Mouse (Mus musculus) thymus, adult 18-20 months (tissue): ENCODE measurements around the gene Taar7a.

ENCODE experiments used
- DNase-seq, 2 experiments: peaks; one replicate each; pipeline ENCODE4 v3.0.0; 2022; ENCODE audit warnings: mixed read lengths in 2 of 2

Taar7a gene

GRCm38 (mm10) chr10:23993381-23993780, at the start of gene Taar7a:
TSS of gene Taar7a (minus strand) at chr10:23993481.
- DNase-seq = no peak

GRCm38 (mm10) chr10:24040120-24040869, 47.0 kb upstream of the Taar7a start:
- DNase-seq = no peak

DNA sequence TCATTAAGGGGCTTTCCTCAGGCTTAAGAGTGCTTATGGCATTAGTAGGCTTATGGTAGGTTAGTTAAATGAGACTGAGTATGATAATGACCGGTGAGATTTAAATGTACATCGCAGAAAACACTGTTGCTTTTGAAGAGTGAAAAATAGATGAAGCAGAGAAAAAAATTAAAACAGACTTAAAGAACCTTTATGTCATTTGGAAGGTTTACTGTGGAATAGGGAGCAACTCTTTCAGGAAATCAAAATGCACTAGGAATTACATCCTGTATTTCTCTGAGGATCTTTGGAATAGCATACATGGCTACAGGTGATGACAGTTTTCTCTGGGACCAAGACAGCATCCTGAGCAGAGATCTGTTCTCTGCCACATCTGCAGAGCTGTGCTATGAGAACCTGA, 44.0 kb upstream of the Taar7a start, which contains the start of gene Taar7e:
Taar7e (plus strand) TSS at position 301 of the 400 bp plus-strand sequence.
- no peak for DNase-seq

DNA sequence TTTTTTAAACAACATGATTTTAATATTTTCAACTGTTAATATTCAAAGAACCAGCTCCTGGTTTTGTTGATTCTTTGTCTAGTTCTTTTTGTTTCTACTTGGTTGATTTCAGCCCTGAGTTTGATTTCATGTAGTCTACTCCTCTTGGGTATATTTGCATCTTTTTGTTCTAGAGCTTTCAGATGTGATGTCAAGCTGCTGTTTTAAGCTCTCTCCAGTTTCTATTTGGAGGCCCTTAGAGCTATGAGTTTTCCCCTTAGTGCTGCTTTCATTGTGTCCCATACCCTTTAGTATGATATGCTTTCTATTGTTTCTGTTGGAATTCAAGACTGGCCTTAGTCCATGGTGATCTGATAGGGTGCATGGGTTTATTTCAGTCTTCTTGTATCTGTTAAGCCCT, 38.1 kb upstream of the Taar7a start:
- no peak for DNase-seq

DNA sequence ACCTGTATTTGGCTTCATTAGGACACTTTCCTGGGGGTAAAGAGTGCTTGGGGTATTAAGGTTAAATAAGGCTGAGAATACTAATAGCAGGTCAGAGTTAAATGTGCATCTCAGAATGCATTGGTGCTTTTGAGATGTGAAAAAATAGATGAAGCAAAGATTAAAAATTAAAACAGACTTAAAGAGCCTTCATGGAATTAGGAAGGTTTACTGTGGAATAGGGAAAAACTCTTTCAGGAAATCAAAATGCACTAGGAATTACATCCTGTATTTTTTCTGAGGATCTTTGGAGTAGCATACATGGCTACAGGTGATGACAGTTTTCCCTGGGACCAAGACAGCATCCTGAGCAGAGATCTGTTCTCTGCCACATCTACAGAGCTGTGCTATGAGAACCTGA, 33.6 kb upstream of the Taar7a start, which contains the start of gene Taar7d:
Taar7d (plus strand) TSS at position 301 of the 400 bp plus-strand sequence.
- no peak for DNase-seq

DNA sequence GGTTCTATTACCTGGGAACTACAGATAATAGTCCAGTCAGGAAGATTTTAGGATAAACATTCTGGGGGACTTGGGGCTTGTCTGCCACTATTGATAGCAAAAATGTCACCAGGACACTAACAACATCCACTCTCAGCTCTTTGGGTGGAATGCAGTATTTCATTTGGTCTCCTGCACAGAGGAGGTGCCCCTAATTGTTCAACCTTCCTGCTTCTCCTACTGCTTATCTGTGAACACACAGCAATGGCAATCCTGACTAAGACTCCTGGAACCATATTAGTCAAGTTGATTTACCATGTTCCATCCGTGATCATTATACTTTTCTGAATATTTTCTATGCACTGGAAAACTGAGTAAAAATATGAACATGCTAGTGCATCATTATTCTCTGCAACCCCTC, 14.9 kb upstream of the Taar7a start:
- no peak for DNase-seq

DNA sequence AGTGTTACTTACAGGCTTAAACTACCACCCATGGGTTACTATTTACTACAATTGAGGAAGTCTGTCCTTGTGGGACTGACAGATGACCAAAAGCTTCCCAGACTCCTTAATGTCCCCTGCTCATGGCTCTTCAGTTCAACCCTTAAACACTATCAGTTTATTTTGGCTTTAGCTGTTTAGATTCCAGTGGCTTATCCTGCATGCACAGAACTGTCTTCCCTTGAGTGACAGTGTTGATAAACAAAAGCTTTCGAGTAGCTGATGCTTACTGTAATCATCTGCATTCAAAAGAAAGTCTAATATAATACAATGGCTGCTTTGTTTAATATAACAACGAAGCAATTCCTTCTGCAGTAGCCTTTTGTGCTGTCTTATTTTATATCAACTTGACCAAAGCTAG, 13.8 kb upstream of the Taar7a start:
- no peak for DNase-seq

- no peak for DNase-seq
These were observed 13.2 kb upstream of the Taar7a start for GRCm38 (mm10) chr10:24006442-24006841.

GRCm38 (mm10) chr10:23999639-24000038, 6.4 kb upstream of the Taar7a start, which contains the start of gene Taar7b:
TSS of gene Taar7b (plus strand) at chr10:23999939.
- DNase-seq = no peak

- DNase-seq = no peak
These were observed 6.9 kb downstream of the Taar7a start for GRCm38 (mm10) chr10:23986419-23986818.

GRCm38 (mm10) chr10:23985546-23985945, 7.7 kb downstream of the Taar7a start, which contains the start of gene Taar6:
TSS of gene Taar6 (minus strand) at chr10:23985646.
- DNase-seq = no peak

DNA sequence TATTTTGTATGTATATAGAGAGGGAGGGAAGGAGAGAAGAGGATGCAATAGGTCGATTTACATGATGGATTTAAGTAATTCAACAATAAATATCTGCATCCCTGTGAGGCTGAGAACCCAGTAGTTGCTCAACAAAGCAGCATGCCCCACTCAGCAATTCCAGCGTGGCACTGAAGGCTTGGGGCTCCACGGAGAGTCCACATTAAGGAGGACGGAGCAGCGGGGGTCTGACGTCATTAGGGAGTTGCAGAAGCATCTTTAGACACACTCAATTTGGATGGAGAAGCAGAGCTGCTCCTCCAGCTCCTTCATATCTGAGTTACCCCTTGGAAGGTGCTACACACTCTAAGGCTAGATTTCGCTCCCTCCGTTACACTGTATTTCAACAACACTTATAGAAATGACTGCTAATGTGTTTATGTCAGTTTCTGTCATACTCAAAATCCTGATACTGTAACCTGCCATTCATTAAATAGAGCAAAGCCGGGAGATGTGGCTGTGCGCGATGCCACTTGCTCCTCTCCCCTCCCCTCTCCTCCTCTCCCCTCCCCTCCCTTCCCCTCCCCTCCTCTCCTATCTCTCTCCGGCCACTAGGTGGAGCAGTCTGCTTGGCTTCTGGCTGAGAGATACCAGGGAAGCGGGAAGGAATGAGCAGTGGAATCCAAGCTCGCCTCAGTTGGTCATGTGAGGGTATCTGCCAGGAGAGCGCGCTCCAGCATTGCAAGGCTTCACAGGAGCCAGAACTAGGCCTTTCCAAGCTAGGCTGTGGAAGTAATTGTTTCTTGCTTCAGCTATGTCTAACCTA, 14.2 kb downstream of the Taar7a start:
- peak in 1 of 2 experiments; percentile 15 for DNase-seq

DNA sequence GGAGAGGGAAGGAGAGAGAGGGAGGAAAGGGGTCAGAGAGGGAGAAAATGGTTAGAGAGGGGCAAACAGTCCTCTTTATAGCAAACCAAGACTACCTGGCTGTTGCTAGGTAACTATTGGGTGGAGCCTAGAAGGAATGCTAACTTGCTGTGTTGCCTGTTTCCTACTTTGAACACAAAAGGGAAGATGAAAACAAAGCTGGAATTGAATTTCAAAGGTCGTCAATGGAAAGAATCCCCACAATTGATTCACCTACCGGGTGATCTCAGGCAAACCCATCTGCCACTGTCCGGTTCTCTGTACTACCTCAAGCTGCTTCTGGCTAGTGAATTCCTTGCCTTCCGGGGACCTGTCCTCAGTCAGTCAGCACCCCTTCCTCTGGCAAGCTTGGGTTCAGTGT, 15.3 kb downstream of the Taar7a start:
- no peak for DNase-seq

DNA sequence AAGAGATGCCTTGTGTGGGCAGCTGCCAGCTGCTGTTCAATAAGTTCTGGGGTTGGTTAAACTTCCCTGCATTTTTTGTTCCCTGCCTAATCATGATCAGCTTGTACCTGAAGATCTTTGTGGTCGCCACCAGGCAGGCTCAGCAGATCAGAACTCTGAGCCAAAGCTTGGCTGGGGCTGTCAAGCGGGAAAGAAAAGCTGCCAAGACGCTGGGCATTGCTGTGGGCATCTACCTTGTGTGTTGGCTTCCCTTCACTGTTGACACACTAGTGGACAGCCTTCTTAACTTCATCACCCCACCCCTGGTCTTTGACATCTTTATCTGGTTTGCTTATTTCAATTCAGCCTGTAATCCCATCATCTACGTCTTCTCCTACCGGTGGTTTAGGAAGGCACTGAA, 22.0 kb downstream of the Taar7a start:
- no peak for DNase-seq

DNA sequence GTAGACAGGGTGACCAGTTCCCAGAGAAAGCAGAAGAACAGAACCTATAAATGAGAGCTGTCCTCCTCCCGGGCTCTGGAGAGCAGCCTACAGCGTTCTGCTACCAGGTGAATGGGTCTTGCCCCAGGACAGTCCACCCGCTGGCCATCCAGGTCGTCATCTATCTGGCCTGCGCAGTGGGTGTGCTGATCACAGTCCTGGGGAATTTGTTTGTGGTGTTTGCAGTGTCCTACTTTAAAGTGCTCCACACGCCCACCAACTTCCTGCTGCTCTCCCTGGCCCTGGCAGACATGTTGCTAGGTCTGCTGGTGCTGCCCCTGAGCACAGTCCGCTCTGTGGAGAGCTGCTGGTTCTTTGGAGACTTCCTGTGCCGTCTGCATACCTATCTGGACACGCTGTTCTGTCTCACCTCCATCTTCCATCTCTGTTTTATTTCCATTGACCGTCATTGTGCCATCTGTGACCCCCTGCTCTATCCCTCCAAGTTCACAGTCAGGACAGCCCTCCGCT, 22.6 kb downstream of the Taar7a start, which contains the start of gene Taar5:
Taar5 (plus strand) TSS at position 51 of the 510 bp plus-strand sequence.
- DNase-seq = no peak

GRCm38 (mm10) chr10:23964921-23965610, 28.2 kb downstream of the Taar7a start:
- no peak for DNase-seq

GRCm38 (mm10) chr10:23963444-23963843, 29.8 kb downstream of the Taar7a start:
- no peak for DNase-seq

DNA sequence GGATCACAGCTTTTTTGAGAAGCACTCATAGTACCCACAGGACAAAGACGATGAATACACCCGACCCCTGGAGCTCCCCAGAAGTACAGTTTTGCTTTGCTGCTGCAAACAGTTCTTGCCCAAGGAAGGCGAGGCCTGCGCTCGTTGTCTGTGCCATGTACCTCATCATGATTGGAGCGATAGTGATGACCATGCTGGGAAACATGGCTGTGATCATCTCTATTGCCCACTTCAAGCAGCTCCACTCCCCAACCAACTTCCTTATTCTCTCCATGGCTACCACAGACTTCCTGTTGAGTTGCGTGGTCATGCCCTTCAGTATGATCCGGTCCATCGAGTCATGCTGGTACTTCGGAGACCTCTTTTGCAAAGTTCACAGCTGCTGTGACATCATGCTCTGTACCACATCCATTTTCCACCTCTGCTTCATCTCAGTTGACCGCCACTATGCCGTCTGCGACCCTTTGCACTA, 32.8 kb downstream of the Taar7a start, which contains the start of gene Taar4:
Taar4 (plus strand) TSS at position 51 of the 472 bp plus-strand sequence.
- no peak for DNase-seq

DNA sequence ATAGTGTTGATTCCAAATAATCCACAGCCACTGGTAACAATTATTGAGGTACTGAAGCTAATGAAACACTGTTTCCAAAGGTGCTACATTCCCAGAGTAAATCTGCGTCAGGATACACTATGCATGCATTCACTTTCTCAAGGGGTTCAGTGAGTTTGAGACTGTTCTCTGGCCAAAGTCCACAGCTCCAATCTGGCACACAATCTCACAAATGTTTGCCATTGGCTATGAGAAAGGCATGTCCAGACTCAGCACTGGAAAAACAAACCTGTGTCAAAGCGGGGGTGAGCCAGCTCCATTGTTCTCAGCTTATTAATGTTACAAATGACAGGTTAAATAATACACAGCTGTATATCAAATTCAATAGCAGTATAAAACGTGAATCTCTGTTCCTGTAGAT, 34.2 kb downstream of the Taar7a start:
- DNase-seq = no peak

- DNase-seq = no peak
These were observed 41.6 kb downstream of the Taar7a start for GRCm38 (mm10) chr10:23951714-23952113.

DNA sequence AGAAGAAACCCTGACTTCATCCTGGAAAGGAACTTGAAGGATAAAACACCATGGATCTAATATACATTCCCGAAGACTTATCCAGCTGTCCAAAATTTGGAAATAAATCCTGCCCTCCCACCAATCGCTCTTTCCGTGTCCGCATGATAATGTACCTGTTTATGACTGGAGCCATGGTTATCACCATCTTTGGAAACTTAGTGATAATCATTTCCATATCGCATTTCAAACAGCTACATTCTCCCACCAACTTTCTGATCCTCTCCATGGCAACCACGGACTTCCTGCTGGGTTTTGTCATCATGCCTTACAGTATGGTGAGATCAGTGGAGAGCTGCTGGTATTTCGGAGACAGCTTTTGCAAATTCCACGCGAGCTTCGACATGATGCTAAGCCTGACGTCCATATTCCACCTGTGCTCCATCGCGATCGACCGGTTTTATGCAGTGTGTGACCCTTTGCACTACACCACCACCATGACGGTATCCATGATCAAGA, 43.7 kb downstream of the Taar7a start, which contains the start of gene Taar3:
Taar3 (plus strand) TSS at position 51 of the 498 bp plus-strand sequence.
- no peak for DNase-seq

- DNase-seq = no peak
These were observed 45.3 kb downstream of the Taar7a start for GRCm38 (mm10) chr10:23948026-23948425.
